Mouse (Mus musculus) hindbrain, embryonic 11.5 days (tissue): ENCODE results near the gene Mybpc1. TPM values are rescaled to one million over a fixed set of nuclear protein-coding genes. Genes with fewer than 3 reads are reported as not detected.
"Not testable (repeated sequence)": the region's sequence is repeated elsewhere in the genome, so short reads cannot be mapped to it uniquely, and the experiment has no call there.

Experiments
- ATAC-seq: fragments of 200-750 bp; cut with Nextera tagmentation; 2 replicates; pipeline ENCODE4 v1.8.0; 2017; ENCODE audit warnings: mild to moderate bottlenecking, moderate TSS enrichment, moderate library complexity; ENCODE audit not compliant: low FRiP score
- DNase-seq: peaks from one replicate; pipeline ENCODE4 v3.0.0-alpha.2; 2015; ENCODE audit warnings: low spot score
- H3K27ac ChIP-seq: fragments of 300-500 bp; sonication (generic); 2 replicates; pipeline ENCODE4 v1.5.1; 2014; ENCODE audit warnings: mild to moderate bottlenecking, low read depth, low read length
- H3K27me3 ChIP-seq: fragments of 300-500 bp; sonication (generic); 2 replicates; pipeline ENCODE4 v1.6.1; 2014; ENCODE audit warnings: mild to moderate bottlenecking, low read length, moderate library complexity, mixed read lengths; ENCODE audit not compliant: control insufficient read depth, insufficient read depth
- H3K36me3 ChIP-seq: fragments of 300-500 bp; sonication (generic); 2 replicates; pipeline ENCODE4 v1.6.1; 2014; ENCODE audit warnings: mild to moderate bottlenecking, low read length, moderate library complexity, mixed read lengths; ENCODE audit not compliant: control insufficient read depth, insufficient read depth
- H3K4me1 ChIP-seq: fragments of 300-500 bp; sonication (generic); replicated peaks from 2 replicates; pipeline ENCODE4 v1.6.1; 2014; ENCODE audit warnings: low read length, mixed read lengths; ENCODE audit not compliant: control insufficient read depth, insufficient read depth
- H3K4me2 ChIP-seq: fragments of 300-500 bp; sonication (generic); replicated peaks from 2 replicates; pipeline ENCODE4 v1.6.1; 2014; ENCODE audit warnings: mild to moderate bottlenecking, low read depth, low read length
- H3K4me3 ChIP-seq: fragments of 300-500 bp; sonication (generic); 2 replicates; pipeline ENCODE4 v1.5.1; 2014; ENCODE audit warnings: low read depth, low read length
- H3K9ac ChIP-seq: fragments of 300-500 bp; sonication (generic); 2 replicates; pipeline ENCODE4 v1.6.1; 2014; ENCODE audit warnings: low read depth, low read length
- H3K9me3 ChIP-seq: fragments of 300-500 bp; sonication (generic); 2 replicates; pipeline ENCODE4 v1.6.1; 2016; ENCODE audit warnings: low read length; ENCODE audit not compliant: control insufficient read depth
- WGBS: fragments of 180-500 bp; shearing (Covaris S2); extraction: QIAGEN DNeasy Blood & Tissue Kit; methylation state at CpG from one replicate; pipeline ENCODE4 v1.1.7; 2014; 5-methylcytosine and 5-hydroxymethylcytosine counted together
- polyA plus RNA-seq: library from polyadenylated mRNA; unstranded; fragments of >200 nt; fragmentation: Nextera tagmentation; extraction: Ambion mirVana; gene quantifications from 2 replicates; pipeline ENCODE4 v1.2.1, GENCODE M21; 2014

Gene Mybpc1
- polyA plus RNA-seq, 1 experiment from 2014 or later = 8.6 TPM

- 91% methylated on average over 2 of the region's 2 CpGs for WGBS
- Histone ChIP-seq H3K4me1 (no peaks in the 10 kb centered on the region), H3K27ac (no peak overlapping the region), H3K36me3 (no peaks in the 10 kb centered on the region), H3K9me3 (no peaks in the 10 kb centered on the region), H3K27me3 (no peaks in the 10 kb centered on the region), H3K9ac (no peak overlapping the region), H3K4me2 (no peak overlapping the region), H3K4me3 (no peak overlapping the region)
- ATAC-seq (no peak), DNase-seq (no peak)
These were observed 80.9 kb downstream of the Mybpc1 start for GRCm38 (mm10) chr10:88524016-88524415.

GRCm38 (mm10) chr10:88523212-88523611 lies 81.7 kb downstream of the Mybpc1 start:
- no peaks in the 10 kb centered on the region for H3K27me3 ChIP-seq
- no peak overlapping the region for H3K4me2 ChIP-seq
- no peak for DNase-seq
- no peaks in the 10 kb centered on the region for H3K9me3 ChIP-seq
- H3K4me3 ChIP-seq = no peak overlapping the region
- H3K4me1 ChIP-seq = no peaks in the 10 kb centered on the region
- no peak for ATAC-seq
- no peaks in the 10 kb centered on the region for H3K36me3 ChIP-seq
- 94% methylated on average over 1 of the region's 1 CpGs for WGBS
- no peak overlapping the region for H3K27ac ChIP-seq
- H3K9ac ChIP-seq = no peak overlapping the region

- Histone ChIP-seq H3K36me3 (no peaks in the 10 kb centered on the region), H3K4me3 (no peak overlapping the region), H3K27me3 (no peaks in the 10 kb centered on the region), H3K27ac (no peak overlapping the region), H3K9me3 (no peaks in the 10 kb centered on the region), H3K9ac (no peak overlapping the region), H3K4me2 (no peak overlapping the region), H3K4me1 (no peaks in the 10 kb centered on the region)
- no peak for DNase-seq
- no peak for ATAC-seq
- WGBS = 87% methylated on average over 8 of the region's 8 CpGs
These were observed 82.2 kb downstream of the Mybpc1 start for GRCm38 (mm10) chr10:88522795-88523194.

GRCm38 (mm10) chr10:88515049-88515448 lies 89.9 kb downstream of the Mybpc1 start:
- H3K36me3 ChIP-seq, H3K4me1 ChIP-seq, H3K9me3 ChIP-seq, DNase-seq, H3K4me3 ChIP-seq, H3K27ac ChIP-seq, H3K4me2 ChIP-seq, ATAC-seq, H3K27me3 ChIP-seq, H3K9ac ChIP-seq: not testable (repeated sequence)
- WGBS = 85% methylated on average over 7 of the region's 7 CpGs

GRCm38 (mm10) chr10:88514495-88514894 lies 90.5 kb downstream of the Mybpc1 start:
- no peaks in the 10 kb centered on the region for H3K36me3 ChIP-seq
- WGBS = 78% methylated on average over 2 of the region's 2 CpGs
- no peaks in the 10 kb centered on the region for H3K9me3 ChIP-seq
- ATAC-seq (no peak), DNase-seq (peak; percentile 16)
- no peak overlapping the region for H3K27ac ChIP-seq
- no peak overlapping the region for H3K9ac ChIP-seq
- H3K27me3 ChIP-seq = no peaks in the 10 kb centered on the region
- H3K4me2 ChIP-seq = no peak overlapping the region
- no peaks in the 10 kb centered on the region for H3K4me1 ChIP-seq
- no peak overlapping the region for H3K4me3 ChIP-seq

- Histone ChIP-seq H3K4me2 (no peak overlapping the region), H3K4me3 (no peak overlapping the region), H3K27ac (no peak overlapping the region), H3K9ac (no peak overlapping the region), H3K9me3 (no peaks in the 10 kb centered on the region), H3K4me1 (no peaks in the 10 kb centered on the region), H3K36me3 (no peaks in the 10 kb centered on the region), H3K27me3 (no peaks in the 10 kb centered on the region)
- 72% methylated on average over 8 of the region's 8 CpGs for WGBS
- DNase-seq (no peak), ATAC-seq (no peak)
These were observed 91.3 kb downstream of the Mybpc1 start for GRCm38 (mm10) chr10:88513574-88514135.

GRCm38 (mm10) chr10:88511355-88511754 lies 93.6 kb downstream of the Mybpc1 start:
- 94% methylated on average over 9 of the region's 9 CpGs for WGBS
- Histone ChIP-seq H3K9me3 (no peaks in the 10 kb centered on the region), H3K36me3 (no peaks in the 10 kb centered on the region), H3K4me1 (no peaks in the 10 kb centered on the region), H3K9ac (no peak overlapping the region), H3K27me3 (no peaks in the 10 kb centered on the region), H3K4me3 (no peak overlapping the region), H3K27ac (no peak overlapping the region), H3K4me2 (no peak overlapping the region)
- no peak for DNase-seq
- ATAC-seq = no peak

- Histone ChIP-seq H3K4me3 (no peak overlapping the region), H3K27me3 (no peaks in the 10 kb centered on the region), H3K27ac (no peak overlapping the region), H3K4me1 (no peaks in the 10 kb centered on the region), H3K4me2 (no peak overlapping the region), H3K9me3 (no peaks in the 10 kb centered on the region), H3K36me3 (no peaks in the 10 kb centered on the region), H3K9ac (no peak overlapping the region)
- DNase-seq (no peak), ATAC-seq (no peak)
- WGBS = 79% methylated on average over 12 of the region's 12 CpGs
These were observed 94.3 kb downstream of the Mybpc1 start for GRCm38 (mm10) chr10:88510503-88511271.

- Histone ChIP-seq H3K27ac (no peak overlapping the region), H3K36me3 (no peaks in the 10 kb centered on the region), H3K4me2 (no peak overlapping the region), H3K9me3 (no peaks in the 10 kb centered on the region), H3K27me3 (no peaks in the 10 kb centered on the region), H3K4me3 (no peak overlapping the region), H3K9ac (no peak overlapping the region), H3K4me1 (no peaks in the 10 kb centered on the region)
- DNase-seq (no peak), ATAC-seq (no peak)
- WGBS = 84% methylated on average over 7 of the region's 7 CpGs
These were observed 97.2 kb downstream of the Mybpc1 start for GRCm38 (mm10) chr10:88507691-88508143.
